ENCODE assay signal across 9 mouse cellular contexts in genomic region chr7:45058607-45059571, GRCm38 (mm10). TPM values are rescaled to one million over a fixed set of nuclear protein-coding genes. Genes with fewer than 3 reads are reported as not detected.
DNase-seq lines count a peak whose midpoint lies in the region; ATAC-seq lines count a peak whose summit lies in the region.
"Had no signal": no experiment of that assay in that cellular context is flagged by ENCODE, and none has a peak within 500 bp of the region (broad histone marks: within the 10 kb centered on the region; RNA-seq: fewer than 3 reads in every experiment).

No protein-coding gene starts in this region.

- H3K36me3 ChIP-seq in liver, embryonic 11.5 days (ENCODE audit: control insufficient read depth, insufficient read depth, low read length), result no peaks in the 10 kb centered on the region
- H3K36me3 ChIP-seq: liver, embryonic 13.5 days had no signal

- H3K27ac ChIP-seq in liver, embryonic 11.5 days (ENCODE audit: low read depth, low read length), result no peak overlapping the region
- H3K27ac ChIP-seq: liver, embryonic 13.5 days had no signal

- no peak overlapping the region for H3K9ac ChIP-seq in liver, embryonic 11.5 days (ENCODE audit: low read depth, low read length)
- H3K9ac ChIP-seq: liver, embryonic 13.5 days had no signal

- H3K4me2 ChIP-seq in liver, embryonic 11.5 days, result no peak overlapping the region
- H3K4me2 ChIP-seq: liver, embryonic 13.5 days had no signal

- peaks cover 17% of the 10 kb centered on the region for H3K4me1 ChIP-seq in liver, embryonic 11.5 days (replicated peaks; ENCODE audit: control insufficient read depth, insufficient read depth, low read length)

- no peak overlapping the region for H3K4me3 ChIP-seq in liver, embryonic 11.5 days (ENCODE audit: low read depth, low read length)
- H3K4me3 ChIP-seq: liver, embryonic 13.5 days had no signal

- 80% methylated on average over 10 of the region's 10 CpGs for WGBS in liver, embryonic 11.5 days

- DNase-seq in adrenal gland, postnatal 14 days, result peak; percentile 45
- no peak for DNase-seq in adrenal gland, postnatal 25 days
- peak; percentile 54 for DNase-seq in right cerebral cortex, postnatal 25 days
- DNase-seq in right cerebral cortex, adult 18-20 months, result no peak
- DNase-seq in induced T-regulatory cell, adult 2 months (ENCODE audit: low read depth), result peak; percentile 25
- no peak for DNase-seq in natural killer cell, adult 2 months (ENCODE audit: low spot score in 2 of 2)
- DNase-seq in liver, result no peak
- no peak for DNase-seq in liver, embryonic 11.5 days (ENCODE audit: low spot score)
- DNase-seq: liver, embryonic 13.5 days had no signal

- no peaks in the 10 kb centered on the region for H3K27me3 ChIP-seq in liver, embryonic 11.5 days (replicated peaks; ENCODE audit: control insufficient read depth, insufficient read depth, low read length)
- H3K27me3 ChIP-seq: liver, embryonic 13.5 days had no signal

- ATAC-seq in liver, embryonic 11.5 days (replicated peaks; ENCODE audit: low FRiP score), result no peak

- H3K9me3 ChIP-seq in liver, embryonic 11.5 days (ENCODE audit: control insufficient read depth, low read length), result no peaks in the 10 kb centered on the region
- H3K9me3 ChIP-seq: liver, embryonic 13.5 days had no signal

RNA-seq across cellular contexts. Expression of gene Nosip, which starts 3.3 kb away (rescaled TPM):
- total RNA-seq in adrenal gland, postnatal 14 days (2021), result 41.6 and 47.5 TPM in 2 replicates
- total RNA-seq in adrenal gland, postnatal 25 days (2021), result 46.5 and 67.2 TPM in 2 replicates
- 60.9 and 63.0 TPM in 2 replicates for polyA plus RNA-seq in liver, embryonic 11.5 days (2014; fragmentation: Nextera tagmentation; extraction: Ambion mirVana)

RNA-seq across cellular contexts. Expression of gene Prrg2, which starts 3.6 kb away (rescaled TPM):
- total RNA-seq in adrenal gland, postnatal 14 days (2021), result 16.0 and 16.3 TPM in 2 replicates
- total RNA-seq in adrenal gland, postnatal 25 days (2021), result 19.2 and 21.4 TPM in 2 replicates
- polyA plus RNA-seq in liver, embryonic 11.5 days (2014; fragmentation: Nextera tagmentation; extraction: Ambion mirVana), result 12.0 and 12.4 TPM in 2 replicates

RNA-seq across cellular contexts. Expression of gene Prr12, which starts 6.2 kb away (rescaled TPM):
- 42.6 and 44.6 TPM in 2 replicates for total RNA-seq in adrenal gland, postnatal 14 days (2021)
- 71.1 and 78.5 TPM in 2 replicates for total RNA-seq in adrenal gland, postnatal 25 days (2021)
- polyA plus RNA-seq in liver, embryonic 11.5 days (2014; fragmentation: Nextera tagmentation; extraction: Ambion mirVana), result 7.3 and 8.7 TPM in 2 replicates

RNA-seq across cellular contexts. Expression of gene Rcn3, which starts 33.1 kb away (rescaled TPM):
- 38.2 and 39.1 TPM in 2 replicates for total RNA-seq in adrenal gland, postnatal 14 days (2021)
- total RNA-seq in adrenal gland, postnatal 25 days (2021), result 27.7 and 33.5 TPM in 2 replicates
- 146 and 163 TPM in 2 replicates for polyA plus RNA-seq in liver, embryonic 11.5 days (2014; fragmentation: Nextera tagmentation; extraction: Ambion mirVana)

RNA-seq across cellular contexts. Expression of gene Rras, which starts 41.1 kb away (rescaled TPM):
- total RNA-seq in adrenal gland, postnatal 14 days (2021), result 60.3 and 63.4 TPM in 2 replicates
- 94.0 and 102 TPM in 2 replicates for total RNA-seq in adrenal gland, postnatal 25 days (2021)
- polyA plus RNA-seq in liver, embryonic 11.5 days (2014; fragmentation: Nextera tagmentation; extraction: Ambion mirVana), result 19.3 and 21.6 TPM in 2 replicates

Comparison
In these comparisons a context has a peak if more than half of its experiments do, and no peak if none do; other contexts are left out.
1. DNase-seq: peak in adrenal gland, postnatal 14 days (single experiment), right cerebral cortex, postnatal 25 days (single experiment) and induced T-regulatory cell, adult 2 months (single experiment); none in adrenal gland, postnatal 25 days (single experiment), right cerebral cortex, adult 18-20 months (single experiment), natural killer cell, adult 2 months (0 of 2), liver (single experiment) and liver, embryonic 11.5 days (single experiment).